Mouse (Mus musculus) lung, adult 18-20 months (tissue): Measurements from ENCODE around the gene Scrn2.
A peak's percentile ranks its signal among the peaks of the same experiment; 100 is the strongest.

Source experiments
- DNase-seq, 2 experiments: peaks; one replicate each; pipeline ENCODE4 v3.0.0; 2022; ENCODE audit warnings: mixed read lengths in 2 of 2

Scrn2 gene

DNA sequence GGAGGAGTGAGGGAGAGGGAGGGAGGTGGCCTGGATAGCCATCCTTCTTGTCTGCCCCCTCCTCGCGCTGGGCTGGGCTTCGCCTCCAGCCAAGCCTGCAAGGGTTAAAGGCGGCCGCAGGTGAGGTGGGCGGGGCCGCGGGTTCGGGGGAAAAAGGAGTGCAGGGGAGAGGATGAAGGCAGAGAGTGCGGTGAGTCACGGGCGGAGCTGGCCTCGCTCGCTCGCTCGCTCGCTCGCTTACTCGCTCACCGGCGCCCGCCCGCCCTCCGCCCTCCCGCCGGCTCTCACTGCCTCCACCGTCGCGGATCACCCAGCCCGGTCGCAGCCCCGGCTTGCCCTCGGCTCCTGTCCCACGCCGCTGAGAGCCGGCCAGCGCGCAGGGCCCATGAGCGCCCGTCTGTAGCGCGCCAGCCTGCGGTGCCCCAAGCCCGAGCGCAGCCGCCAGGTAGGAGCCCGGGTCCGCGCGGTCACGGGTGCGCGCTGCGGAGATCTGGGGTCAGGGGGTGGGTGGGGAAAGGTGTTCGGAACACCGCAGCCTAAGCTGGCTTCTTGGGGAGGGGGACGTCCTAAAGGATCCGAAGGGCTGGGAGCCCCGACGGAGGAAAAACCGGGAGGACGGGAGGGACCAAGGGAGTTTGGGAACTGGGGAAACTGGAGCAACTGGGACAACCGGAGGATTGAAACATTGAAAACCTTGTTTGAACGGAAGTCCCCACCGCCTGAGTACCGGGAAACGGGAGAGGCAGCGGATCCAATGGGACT lies 11.0 kb upstream of the Scrn2 start:
- DNase-seq: no peak

DNA sequence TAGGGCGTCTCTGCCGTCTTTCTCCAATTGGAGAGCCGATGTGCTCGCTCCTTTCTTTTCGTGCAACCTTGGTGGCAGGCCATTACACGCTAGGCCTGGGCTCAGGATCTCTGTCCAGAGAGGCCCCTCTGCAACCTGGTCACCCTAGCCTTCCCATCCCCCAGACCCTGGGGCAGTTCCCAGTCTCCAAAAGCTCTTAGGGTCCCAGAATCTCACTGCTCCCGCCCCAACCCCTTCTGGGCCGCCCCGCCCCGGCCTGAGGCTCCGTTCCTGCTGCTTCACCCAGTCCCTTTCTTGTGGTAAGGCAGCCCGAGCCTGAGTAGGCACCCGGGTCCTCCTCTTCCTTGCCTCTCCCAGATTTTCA lies 10.4 kb upstream of the Scrn2 start:
- no peak for DNase-seq

DNA sequence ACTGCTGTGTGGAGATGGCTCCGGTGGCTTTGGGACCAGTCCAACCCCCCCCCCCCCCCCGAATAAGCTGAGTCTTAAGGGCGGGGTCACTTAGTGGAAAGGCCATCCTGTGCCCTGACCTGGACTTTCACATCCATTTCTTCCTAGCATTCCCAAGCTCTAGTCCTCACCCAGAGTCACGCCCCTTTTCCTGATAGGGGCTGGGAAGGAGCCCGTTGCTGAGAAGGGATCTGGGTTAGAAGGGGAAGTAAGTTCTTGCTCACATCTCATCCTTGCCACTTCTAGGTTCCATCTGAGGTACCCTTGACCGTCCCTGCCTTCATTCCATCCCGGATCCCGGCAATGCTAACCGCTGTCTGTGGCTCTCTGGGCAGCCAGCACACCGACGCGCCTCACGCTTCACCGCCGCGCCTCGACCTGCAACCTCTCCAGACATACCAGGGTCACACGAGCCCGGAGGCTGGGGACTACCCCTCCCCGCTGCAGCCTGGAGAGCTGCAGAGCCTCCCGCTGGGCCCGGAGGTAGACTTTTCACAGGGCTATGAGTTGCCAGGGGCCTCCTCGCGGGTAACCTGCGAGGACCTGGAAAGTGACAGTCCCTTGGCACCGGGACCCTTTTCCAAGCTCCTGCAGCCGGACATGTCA lies 8.5 kb upstream of the Scrn2 start:
- no peak for DNase-seq

DNA sequence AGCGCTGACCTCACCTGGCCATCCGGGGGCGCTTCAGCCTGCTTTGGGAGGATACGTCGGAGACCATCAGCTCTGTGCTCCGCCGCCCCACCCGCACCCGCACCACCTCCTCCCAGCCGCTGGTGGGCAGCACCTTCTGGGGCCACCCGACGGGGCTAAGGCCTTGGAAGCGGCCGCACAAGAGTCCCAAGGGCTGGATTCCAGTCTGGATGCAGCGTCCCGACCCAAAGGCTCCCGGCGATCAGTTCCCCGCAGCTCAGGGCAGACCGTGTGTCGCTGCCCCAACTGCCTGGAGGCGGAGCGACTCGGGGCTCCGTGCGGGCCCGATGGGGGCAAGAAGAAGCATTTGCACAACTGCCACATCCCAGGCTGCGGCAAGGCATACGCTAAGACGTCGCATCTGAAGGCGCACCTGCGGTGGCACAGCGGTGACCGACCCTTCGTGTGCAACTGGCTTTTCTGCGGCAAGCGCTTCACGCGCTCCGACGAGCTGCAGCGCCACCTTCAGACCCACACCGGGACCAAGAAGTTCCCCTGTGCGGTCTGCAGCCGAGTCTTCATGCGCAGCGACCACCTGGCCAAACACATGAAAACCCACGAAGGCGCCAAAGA lies 7.8 kb upstream of the Scrn2 start:
- peak; percentile 70 to 80 for DNase-seq

DNA sequence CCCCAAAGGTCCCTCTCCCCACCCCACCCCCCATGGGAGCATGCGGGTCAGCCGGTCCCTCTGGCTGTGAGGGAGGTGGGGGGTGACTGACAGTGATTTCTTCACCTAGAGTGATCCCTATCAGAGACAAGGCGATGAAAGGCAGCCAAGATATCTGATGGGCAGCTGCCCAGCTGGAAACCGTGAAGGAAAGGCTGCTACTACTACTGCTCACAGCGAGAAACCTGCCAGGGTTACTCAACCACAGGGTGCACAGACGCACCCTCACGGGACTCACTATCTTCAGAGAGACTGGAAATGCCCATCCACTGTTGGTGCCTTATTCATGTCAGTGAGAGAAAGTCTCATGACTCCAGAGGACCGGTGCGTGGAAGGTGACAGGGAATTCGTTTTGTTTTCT lies 4.8 kb upstream of the Scrn2 start:
- peak; percentile 28 to 36 for DNase-seq

DNA sequence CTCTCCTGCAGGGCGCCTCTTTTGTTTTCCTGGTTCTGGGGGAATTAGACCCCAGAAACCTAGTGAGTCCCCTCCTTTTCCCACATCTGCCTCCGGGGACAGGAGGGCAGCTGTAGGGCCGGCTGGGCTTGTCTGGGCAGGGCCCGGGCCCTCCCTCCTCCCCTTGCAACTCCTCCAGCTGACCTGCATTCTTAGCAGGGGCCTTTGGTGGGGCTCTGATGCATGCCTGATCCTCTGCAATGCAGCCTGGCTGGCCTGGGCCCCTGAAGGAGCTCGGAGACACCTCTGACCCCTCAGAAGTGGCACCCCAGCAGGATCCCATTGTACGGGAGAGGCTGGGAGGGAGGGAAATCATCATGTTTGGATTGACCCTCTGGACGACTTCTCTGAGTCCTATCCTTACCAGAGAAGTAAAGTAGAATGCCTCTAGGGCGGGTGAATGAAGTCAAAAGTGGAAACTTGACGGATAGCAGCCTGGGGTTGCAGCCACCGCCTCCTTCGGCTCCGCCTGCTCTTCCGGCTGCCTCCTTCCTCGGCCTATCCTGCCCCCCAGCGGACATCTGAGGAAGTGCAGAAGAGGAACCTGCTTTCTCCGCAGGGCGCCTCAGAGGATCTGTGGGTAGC lies 3.9 kb upstream of the Scrn2 start:
- DNase-seq: peak; percentile 86 to 90

DNA sequence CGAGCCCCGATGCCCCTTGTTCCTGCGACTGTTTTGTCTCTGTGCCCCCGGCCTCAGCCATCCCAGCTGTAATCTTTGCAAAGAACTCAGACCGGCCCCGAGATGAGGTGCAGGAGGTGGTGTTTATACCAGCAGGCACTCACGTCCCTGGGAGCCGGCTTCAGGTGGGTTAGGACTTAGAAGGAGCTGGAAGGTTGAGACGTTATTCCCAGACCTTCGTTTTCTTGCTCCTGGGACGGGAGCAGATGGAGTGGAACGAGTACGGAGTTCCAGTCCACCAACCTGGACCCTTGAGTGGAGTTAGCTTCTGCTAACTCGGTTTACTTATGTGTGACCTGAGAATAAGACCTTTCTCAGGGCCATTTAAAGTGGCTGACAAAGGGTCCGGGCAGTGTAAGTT lies 688 bp downstream of the Scrn2 start:
- no peak for DNase-seq

DNA sequence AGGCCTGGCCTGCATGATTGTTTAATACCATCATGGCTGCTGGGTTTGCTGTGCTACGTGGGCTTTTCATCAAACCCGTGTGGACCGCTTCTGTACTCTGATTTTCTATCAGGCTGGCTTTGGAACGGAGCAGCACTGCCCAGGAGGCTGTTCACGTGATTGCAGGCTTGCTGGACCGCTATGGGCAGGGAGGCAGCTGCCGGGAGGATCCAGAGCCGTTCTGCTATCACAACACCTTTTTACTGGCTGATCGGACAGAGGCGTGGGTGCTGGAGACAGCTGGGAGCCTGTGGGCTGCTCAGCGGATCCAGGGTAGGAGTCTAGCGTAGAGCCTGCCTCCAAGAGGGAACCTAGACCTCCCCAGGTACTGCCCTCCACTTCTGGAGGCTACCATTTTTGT lies 2.2 kb downstream of the Scrn2 start:
- DNase-seq: no peak

DNA sequence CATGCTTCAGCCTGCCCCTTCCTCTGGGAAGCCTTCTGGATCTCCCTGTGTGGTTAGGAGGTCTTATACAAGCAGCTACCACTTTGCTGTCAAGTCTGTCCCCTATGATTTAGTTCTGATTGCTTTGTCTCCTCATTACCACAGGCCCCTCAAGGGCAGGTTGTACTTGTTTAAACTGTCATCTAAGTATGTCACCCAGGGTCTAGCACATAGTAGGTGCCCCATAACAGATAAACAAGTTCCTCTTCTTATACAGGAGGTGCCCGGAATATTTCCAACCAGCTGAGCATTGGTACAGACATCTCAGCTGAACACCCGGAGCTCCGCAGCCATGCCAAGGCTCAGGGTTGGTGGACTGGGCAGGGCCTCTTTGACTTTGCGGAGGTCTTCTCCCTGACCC lies 2.8 kb downstream of the Scrn2 start:
- DNase-seq: no peak

DNA sequence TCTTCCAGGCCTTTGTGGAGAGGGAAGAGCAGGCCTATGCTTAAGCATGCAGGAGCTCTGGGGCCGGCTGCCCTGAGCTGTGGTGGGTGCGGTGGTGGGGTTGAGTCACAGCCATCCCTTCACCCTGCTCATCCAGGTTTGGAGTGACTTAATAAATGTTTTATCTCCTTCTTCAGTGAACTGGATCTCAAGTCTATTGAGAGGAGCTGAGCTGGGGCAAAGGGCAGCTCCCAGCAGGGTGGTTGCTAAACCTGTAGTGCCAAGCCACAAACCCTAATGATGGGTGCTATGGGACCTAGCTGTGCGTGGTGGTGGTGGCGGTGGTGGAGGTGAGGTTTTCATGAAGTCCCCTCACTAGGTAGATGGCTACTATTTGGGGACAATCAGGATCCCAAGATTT lies 4.0 kb downstream of the Scrn2 start:
- no peak for DNase-seq

DNA sequence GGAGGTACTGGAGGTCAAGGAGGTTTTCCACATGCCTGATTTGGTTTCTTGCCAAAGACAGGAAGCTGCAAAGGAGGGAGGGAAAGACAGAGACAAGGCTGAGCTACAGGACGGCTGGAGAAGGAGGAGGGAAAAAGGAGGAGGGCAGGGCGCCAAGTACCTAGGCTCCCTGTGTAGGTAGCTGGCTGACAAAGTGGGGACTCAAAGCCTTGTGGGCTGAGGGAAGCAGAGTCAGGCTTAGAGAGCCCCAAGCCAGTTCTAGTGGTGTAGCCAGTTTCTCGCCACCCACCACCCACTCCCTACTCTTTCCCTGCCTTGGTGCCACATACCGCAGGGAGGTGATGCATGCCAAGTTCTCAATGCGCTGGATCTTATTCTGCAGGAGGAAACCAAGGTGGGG lies 6.4 kb downstream of the Scrn2 start:
- no peak for DNase-seq

DNA sequence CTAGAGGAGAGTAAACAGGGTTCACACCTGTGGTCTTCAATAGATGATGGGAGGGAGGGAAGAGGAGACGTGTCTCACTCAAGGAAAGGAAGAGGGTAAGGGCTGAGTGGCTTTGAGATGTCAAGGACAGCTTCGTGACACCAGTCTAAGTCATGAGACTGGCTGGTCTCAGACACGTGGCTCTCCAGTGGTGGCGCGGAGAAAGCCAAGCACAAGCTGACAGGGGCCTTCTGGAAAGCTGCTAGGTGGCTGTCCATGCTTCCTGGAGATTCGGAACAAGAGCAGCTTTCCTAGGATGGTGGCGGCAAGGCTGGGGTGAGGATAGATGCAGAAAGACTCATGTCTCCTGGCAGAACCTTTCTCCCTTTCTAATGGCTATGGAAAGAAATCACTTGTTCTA lies 9.1 kb downstream of the Scrn2 start:
- DNase-seq: no peak

DNA sequence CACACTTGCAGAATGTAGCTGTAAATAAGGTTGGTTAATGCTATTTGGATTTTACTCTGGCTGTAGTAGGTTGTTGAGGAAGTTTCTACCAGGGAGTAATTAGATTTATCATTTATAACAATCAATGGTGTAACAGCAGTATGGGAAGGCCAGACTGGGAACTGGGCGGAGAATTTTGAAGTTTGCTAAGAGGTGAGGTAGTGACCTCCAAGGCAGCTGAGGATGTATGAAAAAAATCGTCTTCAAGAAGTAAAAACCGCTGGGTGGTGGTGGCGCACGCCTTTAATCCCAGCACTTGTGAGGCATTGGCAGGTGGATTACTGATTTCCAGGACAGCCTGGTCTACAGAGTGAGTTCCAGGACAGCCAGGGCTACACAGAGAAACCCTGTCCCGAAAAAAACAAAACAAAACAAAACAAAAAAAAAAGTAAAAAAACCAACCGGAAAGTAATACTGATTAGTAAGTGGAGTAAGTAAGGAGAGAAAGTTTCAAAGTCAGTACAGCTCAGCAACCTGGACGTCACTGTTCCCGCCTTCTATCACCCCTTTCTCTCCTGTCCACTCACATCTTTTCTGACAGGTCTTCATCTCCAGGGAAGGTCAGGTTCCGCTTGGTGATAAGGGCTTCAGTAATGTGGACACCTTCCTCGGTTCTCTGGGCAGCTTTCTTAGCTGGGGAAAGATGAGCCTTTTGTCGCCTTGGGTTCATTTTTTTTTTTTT lies 10.7 kb downstream of the Scrn2 start:
- no peak for DNase-seq

DNA sequence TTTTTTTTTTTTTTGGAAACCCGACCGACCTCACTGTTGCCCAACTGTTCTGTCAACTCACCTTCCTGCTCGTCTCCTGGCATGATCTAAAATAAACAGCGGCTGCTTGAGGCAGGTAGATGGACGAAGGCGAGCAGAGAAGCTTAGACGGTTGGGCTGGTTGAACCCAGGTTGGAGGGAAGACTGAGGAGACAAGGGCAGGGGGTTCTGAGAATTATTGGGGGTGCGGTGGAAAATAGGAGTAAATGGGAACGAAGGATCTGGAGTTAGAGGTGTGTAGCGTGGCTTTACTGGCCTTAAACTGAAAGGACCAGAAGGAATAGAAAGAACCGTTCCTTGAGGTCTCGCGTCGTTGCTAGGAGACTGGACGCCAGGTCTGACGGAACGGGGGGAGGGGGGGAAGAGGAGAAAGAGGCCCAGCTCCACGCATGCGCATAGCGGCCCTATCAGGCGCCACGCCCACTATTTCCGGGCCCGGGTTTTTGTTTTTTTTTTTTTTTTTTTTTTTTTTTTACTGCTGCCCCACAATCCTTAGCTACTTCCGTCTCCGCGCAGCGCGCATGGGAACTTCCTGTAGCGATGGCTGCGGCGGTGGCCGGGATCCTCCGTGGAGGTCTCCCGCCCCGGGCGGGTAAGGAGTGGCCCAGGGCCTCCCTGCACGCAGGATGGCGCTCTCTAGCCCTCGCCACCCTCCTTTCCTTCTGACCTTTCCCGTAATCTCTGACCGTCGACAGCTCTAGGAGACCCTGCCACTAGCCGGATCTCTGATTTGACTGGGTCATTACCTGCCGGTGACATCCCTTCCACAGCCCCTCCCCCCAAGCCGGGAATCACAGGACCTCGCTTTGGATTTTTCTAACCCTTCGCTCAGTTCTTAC lies 11.5 kb downstream of the Scrn2 start, which contains the start of the genes Lrrc46 and Mrpl10:
Gene Lrrc46 (minus strand): TSS at position 386 of the 878 bp plus-strand sequence.
Gene Mrpl10 (plus strand): TSS at position 539 of the 878 bp plus-strand sequence.
- DNase-seq: peak; percentile 83 to 88

DNA sequence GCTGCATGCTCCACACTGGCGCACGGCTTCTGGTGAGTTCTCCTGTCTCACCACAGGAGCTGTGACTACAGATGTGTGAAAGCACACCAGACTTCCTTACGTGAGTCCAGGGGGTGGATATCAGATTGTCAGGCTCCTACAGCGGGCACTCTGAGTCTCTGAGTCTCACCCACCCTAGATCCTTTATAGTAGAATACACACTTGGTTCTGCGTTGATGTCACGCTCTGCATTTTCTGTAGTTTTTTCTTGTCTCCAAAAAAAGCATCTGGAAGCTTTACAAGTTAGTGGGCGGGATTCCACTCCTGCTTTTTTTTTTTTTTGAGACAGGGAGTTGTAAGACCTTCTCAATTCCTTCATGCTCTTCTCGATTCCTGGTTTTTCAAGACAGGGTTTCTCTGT lies 15.2 kb downstream of the Scrn2 start:
- no peak for DNase-seq

DNA sequence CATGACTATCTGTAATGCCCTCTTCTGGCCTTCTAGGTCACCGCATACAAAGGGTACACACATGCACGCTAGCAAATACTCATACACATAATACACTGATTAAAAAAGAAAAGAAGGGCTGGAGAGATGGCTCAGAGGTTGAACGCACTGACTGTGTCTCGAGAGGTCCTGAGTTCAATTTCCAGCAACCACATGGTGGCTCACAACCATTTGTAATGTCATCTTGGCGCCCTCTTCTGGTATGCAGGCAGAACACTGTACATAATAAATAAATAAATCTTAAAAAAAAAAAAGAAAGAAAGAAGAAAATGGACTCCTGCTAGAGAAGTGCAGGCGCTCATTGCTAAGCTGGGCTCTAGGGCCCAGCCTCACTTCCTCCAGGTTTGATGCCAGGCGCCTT lies 16.1 kb downstream of the Scrn2 start:
- DNase-seq: no peak

DNA sequence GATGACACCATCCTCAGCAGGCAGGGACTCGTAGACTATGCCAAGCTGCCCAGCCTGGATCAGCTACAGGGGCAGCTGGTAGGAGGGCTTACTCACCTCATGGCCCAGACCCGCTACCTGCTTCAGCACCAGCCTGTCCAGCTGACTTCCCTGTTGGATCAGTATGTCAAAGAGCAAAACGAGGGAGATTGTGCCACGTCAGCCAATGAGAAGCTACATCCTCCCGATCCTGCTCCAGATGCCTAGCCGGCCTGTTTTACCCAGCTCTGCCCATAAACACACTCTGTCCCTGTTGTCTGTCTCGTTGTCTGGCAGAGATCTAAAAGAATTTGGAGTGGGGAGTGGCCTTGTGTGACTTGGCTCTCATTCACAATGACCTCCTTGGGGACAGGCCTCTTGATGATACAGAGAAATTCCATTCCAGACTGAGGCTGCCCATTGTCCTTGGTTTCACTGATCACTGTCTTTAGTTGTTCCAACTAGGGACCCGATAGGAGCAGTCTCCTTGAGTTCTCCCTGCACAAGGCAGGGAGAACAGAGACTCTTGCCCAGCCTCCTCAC lies 18.4 kb downstream of the Scrn2 start:
- peak in 1 of 2 experiments; percentile 27 for DNase-seq

DNA sequence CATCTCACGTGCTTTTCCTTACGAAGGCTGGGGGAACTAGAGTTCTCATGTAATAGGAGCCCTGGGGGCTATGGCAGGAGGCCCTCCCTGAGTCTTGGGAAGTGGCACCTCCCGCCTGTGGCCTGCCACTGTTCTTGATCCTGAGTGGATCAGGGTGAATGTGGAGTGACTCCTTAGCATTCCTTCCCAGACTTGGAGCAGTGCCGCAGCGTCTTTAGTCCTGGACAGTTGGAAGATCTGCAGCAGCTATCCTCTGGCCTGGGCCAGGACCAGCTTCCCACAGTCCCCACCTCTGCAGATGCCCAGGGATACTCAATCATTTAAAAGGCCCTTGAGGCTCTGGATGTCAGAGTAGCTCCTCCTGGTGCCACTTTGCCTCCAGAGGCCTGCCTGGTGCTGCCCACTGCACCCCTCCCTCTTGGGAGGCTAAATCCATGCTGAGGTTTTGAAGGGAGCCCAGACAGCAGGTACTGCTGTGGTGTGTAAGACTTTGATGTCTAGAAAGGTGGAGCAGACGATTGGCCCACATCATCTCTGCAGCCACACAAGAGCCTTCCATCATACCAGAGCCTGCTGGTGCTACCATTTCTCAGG lies 19.9 kb downstream of the Scrn2 start:
- peak in 1 of 2 experiments; percentile 19 for DNase-seq

DNA sequence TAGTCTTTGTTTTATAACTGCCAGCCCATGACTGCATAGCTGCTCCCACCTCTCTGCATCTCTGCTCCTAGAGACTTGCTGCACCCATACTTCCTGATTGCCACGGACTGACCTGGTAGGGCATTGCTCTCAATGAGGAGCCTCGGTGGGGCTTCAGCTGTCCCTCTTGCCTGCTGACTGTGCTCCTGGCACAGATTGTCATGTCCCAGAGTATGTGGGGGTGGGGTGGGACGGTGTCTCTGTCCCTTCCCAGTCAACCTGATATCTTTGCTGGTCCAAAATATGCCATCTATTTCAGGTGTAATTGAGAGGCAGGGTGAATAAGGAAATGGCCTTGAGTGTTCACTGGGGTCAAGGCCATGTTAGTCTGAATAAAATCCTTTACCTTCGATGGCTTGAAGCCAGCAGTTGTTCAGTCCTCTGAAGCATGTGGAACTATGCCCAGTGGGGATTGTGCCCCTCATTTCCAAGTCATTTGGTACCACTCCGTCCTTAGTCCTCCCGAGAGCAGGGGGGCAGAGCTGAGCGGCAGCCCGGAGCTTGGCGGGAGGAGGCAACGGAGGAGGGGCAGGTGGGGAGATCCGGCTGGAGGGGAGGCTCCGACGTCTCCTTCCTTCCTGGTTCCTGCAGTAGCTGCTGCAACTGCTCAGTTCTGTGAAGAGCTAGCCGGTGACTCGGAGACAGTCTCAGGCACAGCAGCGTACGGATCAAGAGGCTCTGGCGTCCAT lies 20.6 kb downstream of the Scrn2 start, which contains the start of gene Osbpl7:
Gene Osbpl7 (plus strand): TSS at position 413 of the 728 bp plus-strand sequence.
- peak; percentile 79 to 81 for DNase-seq

DNA sequence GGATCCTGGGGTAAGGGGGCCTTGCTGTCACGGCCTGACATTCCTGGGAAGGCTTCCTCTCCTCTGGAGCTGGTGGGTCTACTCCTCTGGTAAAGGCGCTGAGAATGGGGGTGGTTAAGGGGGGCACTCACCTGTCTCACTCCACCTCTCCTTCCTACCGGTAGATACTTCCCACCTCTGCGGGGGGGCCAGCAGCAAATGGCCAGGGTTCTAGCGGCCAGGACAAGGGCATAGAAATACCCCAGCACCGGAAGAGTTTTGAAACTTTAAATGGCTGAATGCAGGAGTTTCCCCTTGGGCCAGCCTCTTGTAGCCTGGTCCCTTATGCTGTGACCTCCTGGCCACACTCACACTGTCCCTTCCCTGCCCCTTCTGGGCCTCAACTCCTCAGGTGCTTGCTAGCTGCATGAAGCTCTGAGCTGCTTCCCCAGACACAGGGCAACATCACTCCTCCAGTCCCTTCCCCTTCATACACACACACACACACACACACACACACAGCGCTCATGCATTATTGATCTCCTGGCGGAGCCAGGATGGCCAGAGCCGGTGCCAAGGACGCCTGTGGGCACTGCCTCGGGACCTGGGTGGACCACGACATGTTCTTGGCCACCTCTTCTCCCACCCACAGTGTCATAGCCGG lies 21.3 kb downstream of the Scrn2 start:
- DNase-seq: no peak
